Mouse (Mus musculus): ENCODE measurements around the gene Wdfy2. TPM values are rescaled to one million over a fixed set of nuclear protein-coding genes. Genes with fewer than 3 reads are reported as not detected.
A peak's percentile ranks its signal among the peaks of the same experiment; 100 is the strongest.

The Wdfy2 gene
- total and polyA plus RNA-seq, 2 experiments from 2014 or later = 3.6 to 18.4 TPM

DNA sequence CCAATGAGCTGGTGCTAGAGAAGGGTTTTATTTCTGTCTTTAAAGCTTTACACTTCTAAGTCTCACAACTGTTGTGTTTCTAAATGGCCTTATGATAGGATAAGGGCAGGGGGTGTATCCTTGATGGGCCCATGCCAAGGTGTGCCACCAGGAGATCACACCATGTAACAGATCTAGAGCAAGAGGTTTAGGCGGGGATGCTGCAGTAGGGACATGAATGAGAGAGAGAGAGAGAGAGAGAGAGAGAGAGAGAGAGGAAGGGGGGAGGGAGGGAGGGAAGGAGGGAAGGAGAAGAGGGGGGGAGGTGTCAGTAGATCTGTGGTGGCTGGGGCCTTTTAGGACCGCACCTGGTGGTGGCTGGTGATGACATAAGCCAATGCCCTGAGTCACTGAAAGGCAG is 5.5 kb downstream of the Wdfy2 start:
- Histone ChIP-seq H3K4me3 (ENCODE audit: low read depth, low read length) (no peak overlapping the region), H3K36me3 (ENCODE audit: insufficient read depth) (no peaks in the 10 kb centered on the region), H3K9ac (no peak overlapping the region), H3K4me1 (ENCODE audit: insufficient read depth) (peaks cover 7% of the 10 kb centered on the region; the same call in 1 of the 2 replicates), H3K27ac (ENCODE audit: low read depth, low read length) (no peak overlapping the region), H3K27me3 (ENCODE audit: insufficient read depth, low read length) (no peaks in the 10 kb centered on the region), H3K9me3 (ENCODE audit: low read length) (no peaks in the 10 kb centered on the region), H3K4me2 (ENCODE audit: low read depth) (no peak overlapping the region)
- DNase-seq (no peak), ATAC-seq (no peak)
- WGBS = 63% methylated on average over 2 of the region's 2 CpGs
- TF ChIP-seq CTCF (IDR thresholded peaks at IDR 0.05; ENCODE audit: low read depth) = no peak

GRCm38 (mm10) chr14:62844226-62844625 is 6.7 kb downstream of the Wdfy2 start:
- no peak overlapping the region for H3K9ac ChIP-seq
- no peak overlapping the region for H3K27ac ChIP-seq (ENCODE audit: low read depth, low read length)
- no peak for DNase-seq
- no peak for ATAC-seq
- H3K4me2 ChIP-seq (ENCODE audit: low read depth) = no peak overlapping the region
- H3K4me3 ChIP-seq (ENCODE audit: low read depth, low read length) = no peak overlapping the region
- H3K36me3 ChIP-seq (ENCODE audit: insufficient read depth) = no peaks in the 10 kb centered on the region
- peaks cover 7% of the 10 kb centered on the region; the same call in 1 of the 2 replicates for H3K4me1 ChIP-seq (ENCODE audit: insufficient read depth)
- H3K27me3 ChIP-seq (ENCODE audit: insufficient read depth, low read length) = no peaks in the 10 kb centered on the region
- no peak for TF ChIP-seq CTCF (IDR thresholded peaks at IDR 0.05; ENCODE audit: low read depth)
- H3K9me3 ChIP-seq (ENCODE audit: low read length) = 0 out of 2 replicates have a peak, but pooled peaks cover under 1% of the 10 kb centered on the region
- 79% methylated on average over 8 of the region's 8 CpGs for WGBS

DNA sequence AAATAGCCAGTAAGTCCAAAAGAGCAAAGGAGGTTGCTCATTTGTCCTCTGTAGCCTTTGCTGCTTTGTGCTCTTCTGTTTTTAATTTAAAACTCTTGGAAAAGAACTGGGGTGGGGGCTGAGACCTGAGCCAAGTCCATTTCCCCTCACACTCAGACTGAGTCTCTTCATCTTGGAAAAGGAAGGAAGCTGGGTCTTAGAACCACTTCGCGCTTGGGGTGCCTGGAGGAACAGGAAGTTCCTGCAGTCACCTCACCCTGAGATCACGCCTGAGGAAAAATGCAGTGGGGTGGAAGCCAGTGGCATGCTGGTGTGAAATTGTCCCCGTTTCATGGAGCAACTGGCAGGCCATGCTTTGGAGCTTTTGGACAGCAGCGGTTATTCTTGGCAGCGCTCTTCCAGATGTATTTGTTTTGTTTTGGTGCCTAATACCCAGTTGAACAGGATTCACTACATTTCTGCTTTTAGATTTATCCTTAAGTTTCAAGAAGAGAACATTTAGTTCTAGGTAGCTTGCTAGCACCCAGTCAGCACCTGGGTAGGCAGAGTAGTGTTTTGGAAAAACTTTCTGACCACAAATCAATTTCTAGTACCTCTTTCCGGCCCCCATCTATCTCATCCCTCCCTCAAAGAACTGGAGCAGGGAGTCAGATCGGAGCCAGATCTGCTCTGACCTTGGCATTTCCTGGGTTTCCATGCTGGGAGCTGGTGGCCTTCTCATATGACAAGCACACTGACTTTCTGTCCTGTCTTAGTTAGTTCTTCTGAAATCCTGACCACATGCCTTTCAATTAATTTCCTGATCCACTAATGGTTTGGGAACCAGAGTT is 7.7 kb downstream of the Wdfy2 start:
- no peak for ATAC-seq
- no peak for TF ChIP-seq CTCF (IDR thresholded peaks at IDR 0.05; ENCODE audit: low read depth)
- Histone ChIP-seq H3K4me1 (ENCODE audit: insufficient read depth) (no peaks in the 10 kb centered on the region), H3K9me3 (ENCODE audit: low read length) (0 out of 2 replicates have a peak, but pooled peaks cover 3% of the 10 kb centered on the region), H3K27ac (ENCODE audit: low read depth, low read length) (no peak overlapping the region), H3K36me3 (ENCODE audit: insufficient read depth) (no peaks in the 10 kb centered on the region), H3K9ac (no peak overlapping the region), H3K4me3 (ENCODE audit: low read depth, low read length) (no peak overlapping the region), H3K4me2 (ENCODE audit: low read depth) (no peak overlapping the region), H3K27me3 (ENCODE audit: insufficient read depth, low read length) (no peaks in the 10 kb centered on the region)
- no peak for DNase-seq
- WGBS = 78% methylated on average over 8 of the region's 8 CpGs

DNA sequence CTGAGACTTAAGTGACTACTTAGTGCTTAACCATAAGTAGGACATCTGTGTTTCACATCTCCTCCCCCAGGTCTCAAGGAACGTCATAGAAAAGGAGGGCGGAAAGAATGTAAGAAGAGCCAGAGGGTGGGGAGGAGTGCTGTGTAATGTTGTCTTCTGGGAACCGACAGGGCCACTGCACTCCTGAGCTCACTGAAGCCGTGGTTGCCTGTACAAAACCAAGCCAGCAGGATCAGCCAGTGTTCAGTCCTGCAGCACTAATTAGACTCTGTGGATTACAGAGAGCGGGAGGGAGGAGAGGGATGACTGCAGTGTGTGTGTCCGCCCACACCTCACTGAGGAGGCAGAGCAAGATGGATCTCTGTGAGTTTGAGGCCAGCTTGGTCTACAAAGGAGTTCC is 13.5 kb downstream of the Wdfy2 start:
- Histone ChIP-seq H3K27ac (ENCODE audit: low read depth, low read length) (no peak overlapping the region), H3K27me3 (ENCODE audit: insufficient read depth, low read length) (no peaks in the 10 kb centered on the region), H3K4me3 (ENCODE audit: low read depth, low read length) (no peak overlapping the region), H3K36me3 (ENCODE audit: insufficient read depth) (no peaks in the 10 kb centered on the region), H3K9me3 (ENCODE audit: low read length) (0 out of 2 replicates have a peak, but pooled peaks cover 3% of the 10 kb centered on the region), H3K4me2 (ENCODE audit: low read depth) (no peak overlapping the region), H3K4me1 (ENCODE audit: insufficient read depth) (peaks cover 2% of the 10 kb centered on the region; the same call in 1 of the 2 replicates), H3K9ac (no peak overlapping the region)
- DNase-seq (no peak), ATAC-seq (peak; percentile 50; the same call in 1 of the 2 replicates)
- no peak for TF ChIP-seq CTCF (IDR thresholded peaks at IDR 0.05; ENCODE audit: low read depth)
- whole genome bisulfite sequencing = 10% methylated on average over 6 of the region's 6 CpGs

GRCm38 (mm10) chr14:62852840-62853239 is 15.4 kb downstream of the Wdfy2 start:
- ATAC-seq (no peak), DNase-seq (no peak)
- Histone ChIP-seq H3K4me2 (ENCODE audit: low read depth) (no peak overlapping the region), H3K27me3 (ENCODE audit: insufficient read depth, low read length) (no peaks in the 10 kb centered on the region), H3K9me3 (ENCODE audit: low read length) (0 out of 2 replicates have a peak, but pooled peaks cover 3% of the 10 kb centered on the region), H3K4me1 (ENCODE audit: insufficient read depth) (peaks cover 2% of the 10 kb centered on the region; the same call in 1 of the 2 replicates), H3K36me3 (ENCODE audit: insufficient read depth) (no peaks in the 10 kb centered on the region), H3K4me3 (ENCODE audit: low read depth, low read length) (no peak overlapping the region), H3K9ac (no peak overlapping the region), H3K27ac (ENCODE audit: low read depth, low read length) (no peak overlapping the region)
- 79% methylated on average over 3 of the region's 3 CpGs for WGBS
- no peak for TF ChIP-seq CTCF (IDR thresholded peaks at IDR 0.05; ENCODE audit: low read depth)

GRCm38 (mm10) chr14:62855077-62855835 is 17.8 kb downstream of the Wdfy2 start:
- DNase-seq (peak; percentile 49), ATAC-seq (peak; percentile 60)
- no peaks in the 10 kb centered on the region for H3K27me3 ChIP-seq (ENCODE audit: insufficient read depth, low read length)
- no peaks in the 10 kb centered on the region for H3K36me3 ChIP-seq (ENCODE audit: insufficient read depth)
- H3K27ac ChIP-seq (ENCODE audit: low read depth, low read length) = peak overlapping the region; percentile 17; the same call in 1 of the 2 replicates
- WGBS = 33% methylated on average over 18 of the region's 18 CpGs
- peaks cover 2% of the 10 kb centered on the region; the same call in 1 of the 2 replicates for H3K4me1 ChIP-seq (ENCODE audit: insufficient read depth)
- H3K4me3 ChIP-seq (ENCODE audit: low read depth, low read length) = no peak overlapping the region
- no peak overlapping the region for H3K9ac ChIP-seq
- no peaks in the 10 kb centered on the region for H3K9me3 ChIP-seq (ENCODE audit: low read length)
- TF ChIP-seq CTCF (IDR thresholded peaks at IDR 0.05; ENCODE audit: low read depth) = no peak
- H3K4me2 ChIP-seq (ENCODE audit: low read depth) = peak overlapping the region; percentile 25
